Mouse (Mus musculus) testis, adult 2 months (tissue): ENCODE results near the gene Itga5.

Experiments used
- CTCF ChIP-seq: fragments of 200-500 bp; IDR thresholded peaks from 2 replicates; pipeline ENCODE4 v1.5.1; 2012; ENCODE audit warnings: low read depth, mild to moderate bottlenecking, inconsistent platforms, low read length, moderate library complexity; ENCODE audit not compliant: control insufficient read depth, insufficient read depth, insufficient replicate concordance
- POLR2A ChIP-seq: fragments of 200-500 bp; IDR thresholded peaks from 2 replicates; pipeline ENCODE4 v1.6.1; 2012; ENCODE audit warnings: low read depth, mild to moderate bottlenecking, inconsistent platforms, low read length, moderate library complexity; ENCODE audit not compliant: control insufficient read depth

DNA sequence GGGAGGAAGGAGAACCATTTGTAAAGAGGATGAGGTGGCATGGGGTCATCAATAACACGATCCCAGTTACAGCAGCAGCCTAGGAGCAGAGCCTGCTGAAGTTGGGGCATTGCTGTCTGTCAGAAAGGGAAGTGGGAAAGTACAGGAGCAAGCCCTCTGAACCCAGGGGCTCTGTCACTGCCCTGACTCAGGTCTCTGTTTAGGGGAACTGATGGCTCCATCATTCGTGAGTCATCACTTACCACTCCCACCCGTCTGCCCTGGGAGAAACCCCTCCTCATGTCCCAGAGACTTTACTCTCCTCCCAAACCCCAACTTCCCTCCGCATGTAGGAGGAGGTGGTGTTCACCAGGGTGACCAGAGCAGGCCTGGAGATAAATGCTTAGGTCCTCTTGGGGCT, 3.9 kb upstream of the Itga5 start:
- TF ChIP-seq CTCF (no peak), POLR2A (no peak)
